Mouse (Mus musculus): Measurements from ENCODE around the gene Ntrk3. TPM values are rescaled to one million over a fixed set of nuclear protein-coding genes. Genes with fewer than 3 reads are reported as not detected.

Gene Ntrk3
- polyA plus RNA-seq, 1 experiment from 2014 or later, result 1.3 TPM

- Histone ChIP-seq H3K4me3 (replicated peaks; ENCODE audit: low read depth, low read length) (no peak overlapping the region), H3K27ac (no peak overlapping the region), H3K9ac (ENCODE audit: low read depth, low read length) (no peak overlapping the region), H3K9me3 (replicated peaks; ENCODE audit: low read length) (no peaks in the 10 kb centered on the region), H3K4me2 (ENCODE audit: low read length) (no peak overlapping the region), H3K36me3 (ENCODE audit: insufficient read depth, low read length) (no peaks in the 10 kb centered on the region), H3K4me1 (replicated peaks; ENCODE audit: insufficient read depth, low read length) (no peaks in the 10 kb centered on the region), H3K27me3 (ENCODE audit: insufficient read depth, low read length) (no peaks in the 10 kb centered on the region)
- TF ChIP-seq CTCF (IDR thresholded peaks at IDR 0.05; ENCODE audit: low read depth), result no peak
- DNase-seq (ENCODE audit: low spot score) (no peak), ATAC-seq (replicated peaks; ENCODE audit: low FRiP score, low read depth) (0 out of 2 replicates have a peak, but pooled peaks have one; percentile 17)
- 23% methylated on average over 7 of the region's 7 CpGs for WGBS
Measured at GRCm38 (mm10) chr7:78491176-78491575, 246.6 kb downstream of the Ntrk3 start.

DNA sequence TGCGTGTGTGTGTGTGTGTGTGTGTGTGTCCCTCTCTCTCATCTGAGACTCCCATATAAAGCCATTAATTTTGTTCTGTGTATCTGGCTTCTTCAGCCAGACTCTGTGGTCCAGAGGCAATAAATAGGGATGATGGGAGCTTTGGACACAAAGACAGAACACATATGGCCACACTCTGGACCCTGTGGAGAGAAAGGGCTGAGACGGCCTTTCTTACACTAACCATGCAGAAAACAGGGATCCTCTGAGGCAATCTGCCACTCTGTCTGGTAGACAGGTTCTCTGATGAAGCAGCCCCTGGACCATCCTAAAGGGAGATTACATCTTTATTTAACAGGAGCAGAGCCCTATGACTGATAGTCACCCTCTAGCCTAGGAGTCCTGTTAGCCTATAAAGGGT is 253.5 kb downstream of the Ntrk3 start:
- no peak for ATAC-seq (replicated peaks; ENCODE audit: low FRiP score, low read depth)
- no peak overlapping the region for H3K27ac ChIP-seq
- no peaks in the 10 kb centered on the region for H3K4me1 ChIP-seq (replicated peaks; ENCODE audit: insufficient read depth, low read length)
- no peak for TF ChIP-seq CTCF (IDR thresholded peaks at IDR 0.05; ENCODE audit: low read depth)
- no peaks in the 10 kb centered on the region for H3K9me3 ChIP-seq (replicated peaks; ENCODE audit: low read length)
- no peak overlapping the region for H3K4me2 ChIP-seq (ENCODE audit: low read length)
- no peak overlapping the region for H3K4me3 ChIP-seq (replicated peaks; ENCODE audit: low read depth, low read length)
- 87% methylated on average over 2 of the region's 2 CpGs for WGBS
- DNase-seq (ENCODE audit: low spot score), result no peak
- H3K36me3 ChIP-seq (ENCODE audit: insufficient read depth, low read length), result no peaks in the 10 kb centered on the region
- H3K27me3 ChIP-seq (ENCODE audit: insufficient read depth, low read length), result no peaks in the 10 kb centered on the region
- no peak overlapping the region for H3K9ac ChIP-seq (ENCODE audit: low read depth, low read length)

GRCm38 (mm10) chr7:78483729-78484128 is 254.1 kb downstream of the Ntrk3 start:
- Histone ChIP-seq H3K27ac (no peak overlapping the region), H3K4me1 (replicated peaks; ENCODE audit: insufficient read depth, low read length) (no peaks in the 10 kb centered on the region), H3K9ac (ENCODE audit: low read depth, low read length) (no peak overlapping the region), H3K36me3 (ENCODE audit: insufficient read depth, low read length) (no peaks in the 10 kb centered on the region), H3K4me3 (replicated peaks; ENCODE audit: low read depth, low read length) (no peak overlapping the region), H3K27me3 (ENCODE audit: insufficient read depth, low read length) (no peaks in the 10 kb centered on the region), H3K9me3 (replicated peaks; ENCODE audit: low read length) (no peaks in the 10 kb centered on the region), H3K4me2 (ENCODE audit: low read length) (no peak overlapping the region)
- 78% methylated on average over 3 of the region's 3 CpGs for WGBS
- no peak for ATAC-seq (replicated peaks; ENCODE audit: low FRiP score, low read depth)
- TF ChIP-seq CTCF (IDR thresholded peaks at IDR 0.05; ENCODE audit: low read depth), result no peak
- DNase-seq (ENCODE audit: low spot score), result no peak

DNA sequence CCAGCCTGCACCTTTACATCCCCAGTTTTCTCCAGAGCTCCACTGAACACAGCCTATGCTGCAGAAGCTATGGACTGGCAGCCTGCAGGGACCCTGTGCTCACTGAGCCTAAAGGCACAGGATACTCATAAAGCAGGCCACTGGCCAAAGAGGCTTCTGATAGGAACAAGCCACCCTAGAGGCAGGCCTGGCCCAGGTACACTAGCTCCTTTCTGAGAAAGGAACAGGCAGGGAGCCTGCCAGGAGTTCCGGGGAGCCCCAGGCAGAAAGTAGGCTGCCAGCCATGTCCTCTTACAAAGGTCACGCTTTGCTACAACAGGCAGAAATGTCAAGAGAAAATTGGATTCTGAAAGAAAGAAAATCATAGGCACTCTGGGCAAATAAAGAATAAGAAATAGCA is 254.8 kb downstream of the Ntrk3 start:
- H3K9ac ChIP-seq (ENCODE audit: low read depth, low read length), result no peak overlapping the region
- DNase-seq (ENCODE audit: low spot score) (no peak), ATAC-seq (replicated peaks; ENCODE audit: low FRiP score, low read depth) (no peak)
- H3K4me3 ChIP-seq (replicated peaks; ENCODE audit: low read depth, low read length), result no peak overlapping the region
- no peaks in the 10 kb centered on the region for H3K36me3 ChIP-seq (ENCODE audit: insufficient read depth, low read length)
- H3K4me2 ChIP-seq (ENCODE audit: low read length), result no peak overlapping the region
- no peaks in the 10 kb centered on the region for H3K9me3 ChIP-seq (replicated peaks; ENCODE audit: low read length)
- no peaks in the 10 kb centered on the region for H3K27me3 ChIP-seq (ENCODE audit: insufficient read depth, low read length)
- no peak for TF ChIP-seq CTCF (IDR thresholded peaks at IDR 0.05; ENCODE audit: low read depth)
- H3K27ac ChIP-seq, result no peak overlapping the region
- 68% methylated on average over 2 of the region's 2 CpGs for WGBS
- H3K4me1 ChIP-seq (replicated peaks; ENCODE audit: insufficient read depth, low read length), result no peaks in the 10 kb centered on the region

GRCm38 (mm10) chr7:78478881-78479280 is 258.9 kb downstream of the Ntrk3 start:
- no peak for ATAC-seq (replicated peaks; ENCODE audit: low FRiP score, low read depth)
- 69% methylated on average over 2 of the region's 2 CpGs for WGBS

DNA sequence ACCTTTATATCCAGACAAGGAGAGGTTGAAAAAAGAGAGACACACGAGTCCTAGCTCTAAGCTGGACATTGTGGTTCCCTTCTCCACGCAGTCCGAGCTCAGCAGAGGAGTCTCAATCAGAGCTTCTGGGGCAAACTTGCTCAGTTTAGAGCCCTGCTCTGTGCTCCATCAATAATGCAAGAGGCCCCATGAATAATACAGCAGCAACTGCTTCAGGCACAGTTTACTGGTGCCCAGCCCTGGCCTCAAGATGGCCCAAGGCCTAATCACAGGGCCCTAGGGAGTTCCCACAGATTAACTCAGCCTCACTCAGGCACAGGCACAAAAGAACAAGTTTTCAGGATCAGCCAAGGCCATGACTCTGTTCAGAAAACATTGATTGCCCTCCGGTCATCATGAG is 266.1 kb downstream of the Ntrk3 start:
- H3K4me2 ChIP-seq (ENCODE audit: low read length), result no peak overlapping the region
- ATAC-seq (replicated peaks; ENCODE audit: low FRiP score, low read depth) (no peak), DNase-seq (ENCODE audit: low spot score) (no peak)
- H3K9ac ChIP-seq (ENCODE audit: low read depth, low read length), result no peak overlapping the region
- WGBS, result 87% methylated on average over 4 of the region's 4 CpGs
- no peaks in the 10 kb centered on the region for H3K9me3 ChIP-seq (replicated peaks; ENCODE audit: low read length)
- H3K4me3 ChIP-seq (replicated peaks; ENCODE audit: low read depth, low read length), result no peak overlapping the region
- H3K27ac ChIP-seq, result no peak overlapping the region
- H3K36me3 ChIP-seq (ENCODE audit: insufficient read depth, low read length), result no peaks in the 10 kb centered on the region
- no peaks in the 10 kb centered on the region for H3K27me3 ChIP-seq (ENCODE audit: insufficient read depth, low read length)
- no peak for TF ChIP-seq CTCF (IDR thresholded peaks at IDR 0.05; ENCODE audit: low read depth)
- no peaks in the 10 kb centered on the region for H3K4me1 ChIP-seq (replicated peaks; ENCODE audit: insufficient read depth, low read length)

More at GRCm38 (mm10) chr7:78478881-78479280, 258.9 kb downstream of the Ntrk3 start:
- H3K4me1 ChIP-seq (replicated peaks; ENCODE audit: insufficient read depth, low read length), result no peaks in the 10 kb centered on the region
- no peak overlapping the region for H3K4me2 ChIP-seq (ENCODE audit: low read length)
- no peaks in the 10 kb centered on the region for H3K36me3 ChIP-seq (ENCODE audit: insufficient read depth, low read length)
- H3K27ac ChIP-seq, result no peak overlapping the region
- DNase-seq (ENCODE audit: low spot score), result no peak
- no peaks in the 10 kb centered on the region for H3K27me3 ChIP-seq (ENCODE audit: insufficient read depth, low read length)
- no peaks in the 10 kb centered on the region for H3K9me3 ChIP-seq (replicated peaks; ENCODE audit: low read length)
- H3K9ac ChIP-seq (ENCODE audit: low read depth, low read length), result no peak overlapping the region
- TF ChIP-seq CTCF (IDR thresholded peaks at IDR 0.05; ENCODE audit: low read depth), result no peak
- no peak overlapping the region for H3K4me3 ChIP-seq (replicated peaks; ENCODE audit: low read depth, low read length)

- no peak overlapping the region for H3K4me3 ChIP-seq (replicated peaks; ENCODE audit: low read depth, low read length)
- ATAC-seq (replicated peaks; ENCODE audit: low FRiP score, low read depth) (no peak), DNase-seq (ENCODE audit: low spot score) (no peak)
- no peak overlapping the region for H3K27ac ChIP-seq
- WGBS, result 88% methylated on average over 1 of the region's 1 CpGs
- no peaks in the 10 kb centered on the region for H3K27me3 ChIP-seq (ENCODE audit: insufficient read depth, low read length)
- no peaks in the 10 kb centered on the region for H3K36me3 ChIP-seq (ENCODE audit: insufficient read depth, low read length)
- no peak for TF ChIP-seq CTCF (IDR thresholded peaks at IDR 0.05; ENCODE audit: low read depth)
- no peak overlapping the region for H3K4me2 ChIP-seq (ENCODE audit: low read length)
- no peaks in the 10 kb centered on the region for H3K9me3 ChIP-seq (replicated peaks; ENCODE audit: low read length)
- no peaks in the 10 kb centered on the region for H3K4me1 ChIP-seq (replicated peaks; ENCODE audit: insufficient read depth, low read length)
- H3K9ac ChIP-seq (ENCODE audit: low read depth, low read length), result no peak overlapping the region
Measured at GRCm38 (mm10) chr7:78471270-78471669, 266.5 kb downstream of the Ntrk3 start.

All from kidney, postnatal 0 days (tissue).